In genomic region chr15:98195442-98195841, GRCm38 (mm10) we compare ENCODE assay signal across 25 mouse cellular contexts. TPM values are rescaled to one million over a fixed set of nuclear protein-coding genes. Genes with fewer than 3 reads are reported as not detected.
"Had no signal": no experiment of that assay in that cellular context is flagged by ENCODE, and none has a peak within 500 bp of the region (broad histone marks: within the 10 kb centered on the region; RNA-seq: fewer than 3 reads in every experiment).

Gene Olfr288, minus strand, starts transcription at chr15:98195542.

- H3K36me3 ChIP-seq: neural tube, embryonic 13.5 days; neural tube, embryonic 15.5 days; stomach, embryonic 15.5 days had no signal

- H3K27me3 ChIP-seq: neural tube, embryonic 13.5 days; neural tube, embryonic 15.5 days; stomach, embryonic 15.5 days had no signal

- H3K9ac ChIP-seq: neural tube, embryonic 13.5 days; neural tube, embryonic 15.5 days; stomach, embryonic 15.5 days had no signal

- DNase-seq: retina, postnatal 1 day; right cerebral cortex, adult 18-20 months; right cerebral cortex, postnatal 14 days; right cerebral cortex, postnatal 25 days; right cerebral cortex, postnatal 4 days; spleen, adult 18-20 months; thymus, adult 18-20 months; thymus, adult 2 months; thymus, postnatal 14 days; thymus, postnatal 25 days; thymus, postnatal 36 days; thymus, postnatal 4 days had no signal

- H3K4me1 ChIP-seq: neural tube, embryonic 13.5 days; neural tube, embryonic 15.5 days; stomach, embryonic 15.5 days had no signal

- H3K27ac ChIP-seq: neural tube, embryonic 13.5 days; neural tube, embryonic 15.5 days; stomach, embryonic 15.5 days; stomach, postnatal 0 days had no signal

- H3K4me3 ChIP-seq: neural tube, embryonic 13.5 days; neural tube, embryonic 15.5 days; stomach, embryonic 15.5 days had no signal

RNA-seq across cellular contexts. Expression of gene Olfr288, which starts in this region (rescaled TPM):
- total RNA-seq: neutrophil, adult 5-6 weeks had no signal
- polyA plus RNA-seq: neural tube, embryonic 13.5 days; neural tube, embryonic 14.5 days; neural tube, embryonic 15.5 days; small intestine, adult 2 months; spleen, adult 2 months; stomach, embryonic 14.5 days; stomach, embryonic 15.5 days; stomach, embryonic 16.5 days; stomach, postnatal 0 days; testis, adult 2 months; thymus, adult 2 months; thymus, postnatal 0 days; urinary bladder, adult 2 months had no signal
